Mouse (Mus musculus) neural tube, embryonic 12.5 days (tissue): ENCODE measurements around the gene Dnajc11. TPM values are rescaled to one million over a fixed set of nuclear protein-coding genes. Genes with fewer than 3 reads are reported as not detected.

Source experiments
- ATAC-seq: fragments of 200-750 bp; cut with Nextera tagmentation; 2 replicates; pipeline ENCODE4 v1.8.0; 2017; ENCODE audit warnings: low read depth, mild to moderate bottlenecking, moderate TSS enrichment, moderate library complexity; ENCODE audit not compliant: low FRiP score
- H3K27ac ChIP-seq: fragments of 300-500 bp; sonication (generic); 2 replicates; pipeline ENCODE4 v1.5.1; 2016
- H3K27me3 ChIP-seq: fragments of 300-500 bp; sonication (generic); replicated peaks from 2 replicates; pipeline ENCODE4 v1.6.1; 2016; ENCODE audit warnings: mild to moderate bottlenecking
- H3K36me3 ChIP-seq: fragments of 300-500 bp; sonication (generic); 2 replicates; pipeline ENCODE4 v1.6.1; 2016; ENCODE audit warnings: mild to moderate bottlenecking
- H3K4me1 ChIP-seq: fragments of 300-500 bp; sonication (generic); 2 replicates; pipeline ENCODE4 v1.6.1; 2016
- H3K4me2 ChIP-seq: fragments of 300-500 bp; sonication (generic); replicated peaks from 2 replicates; pipeline ENCODE4 v1.6.1; 2016; ENCODE audit warnings: mild to moderate bottlenecking
- H3K4me3 ChIP-seq: fragments of 300-500 bp; sonication (generic); 2 replicates; pipeline ENCODE4 v1.5.1; 2016
- H3K9ac ChIP-seq: fragments of 300-500 bp; sonication (generic); 2 replicates; pipeline ENCODE4 v1.6.1; 2016; ENCODE audit warnings: mild to moderate bottlenecking
- H3K9me3 ChIP-seq: fragments of 300-500 bp; sonication (generic); 2 replicates; pipeline ENCODE4 v1.6.1; 2016; ENCODE audit warnings: mild to moderate bottlenecking
- WGBS: fragments of 180-500 bp; shearing (Covaris S2); methylation state at CpG from one replicate; pipeline ENCODE4 v1.1.7; 2016; 5-methylcytosine and 5-hydroxymethylcytosine counted together
- polyA plus RNA-seq: library from polyadenylated mRNA; unstranded; fragments of >200 nt; fragmentation: Nextera tagmentation; extraction: Ambion mirVana; gene quantifications from 2 replicates; pipeline ENCODE4 v1.2.1, GENCODE M21; 2016

Gene Dnajc11
- polyA plus RNA-seq, 1 experiment from 2014 or later: 91.4 TPM

DNA sequence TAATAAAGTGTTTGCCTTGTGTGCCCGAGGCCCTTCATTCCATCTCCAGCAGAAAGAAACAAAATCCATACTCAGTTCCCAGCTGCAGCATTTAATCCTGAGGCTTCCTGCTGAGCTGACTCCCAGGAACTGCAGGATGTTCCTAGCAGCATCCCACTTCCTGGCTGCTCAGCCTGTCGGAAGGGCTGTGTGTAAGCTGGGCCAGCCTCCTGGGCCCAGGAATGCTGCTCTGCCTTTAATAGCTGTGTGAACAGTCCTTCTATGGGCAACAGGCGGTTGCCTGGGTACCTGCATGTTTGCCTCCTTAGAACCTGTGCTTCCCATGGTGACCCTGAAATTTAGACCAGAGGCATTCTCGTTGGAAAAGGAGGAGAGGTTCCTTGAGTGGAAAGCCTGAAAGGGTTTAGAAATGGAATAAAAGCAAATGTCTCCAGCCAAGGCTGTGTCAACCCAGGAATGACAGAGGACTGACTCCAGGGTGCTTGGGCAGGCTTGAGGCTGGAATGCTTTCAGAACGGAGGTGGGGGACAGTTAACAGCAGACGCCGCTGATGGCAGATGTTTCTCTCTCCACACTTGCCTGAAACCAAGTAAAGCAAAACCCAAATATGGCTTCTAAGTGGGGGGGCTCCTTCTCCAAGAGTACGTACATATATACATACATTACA, 74.1 kb downstream of the Dnajc11 start:
- Histone ChIP-seq H3K4me2 (peak overlapping the region; percentile 100), H3K9me3 (no peaks in the 10 kb centered on the region), H3K9ac (no peak overlapping the region), H3K4me3 (peak overlapping the region; percentile 72; the same call in 1 of the 2 replicates), H3K27ac (no peak overlapping the region), H3K36me3 (0 out of 2 replicates have a peak, but pooled peaks cover 1% of the 10 kb centered on the region), H3K4me1 (peaks cover 40% of the 10 kb centered on the region), H3K27me3 (peaks cover 45% of the 10 kb centered on the region)
- no peak for ATAC-seq
- 5% methylated on average over 8 of the region's 8 CpGs for WGBS

DNA sequence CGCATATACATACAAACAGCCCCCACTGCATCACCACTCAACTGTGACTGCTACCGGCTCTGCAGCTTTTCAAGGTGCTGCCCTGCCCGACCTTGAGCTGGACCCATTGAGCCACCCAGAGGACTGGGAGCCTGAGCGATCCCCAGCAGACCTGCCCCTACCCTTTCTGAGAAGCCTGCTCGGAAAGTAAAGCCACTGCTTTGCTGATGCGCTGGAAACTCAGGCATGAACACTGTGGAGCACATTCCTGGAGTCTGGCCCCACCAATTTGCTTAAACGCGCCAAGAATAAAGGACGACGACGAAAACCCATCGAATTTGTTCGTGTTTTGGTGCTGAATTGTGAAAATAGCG, 74.6 kb downstream of the Dnajc11 start:
- ATAC-seq: no peak
- H3K27ac ChIP-seq: no peak overlapping the region

DNA sequence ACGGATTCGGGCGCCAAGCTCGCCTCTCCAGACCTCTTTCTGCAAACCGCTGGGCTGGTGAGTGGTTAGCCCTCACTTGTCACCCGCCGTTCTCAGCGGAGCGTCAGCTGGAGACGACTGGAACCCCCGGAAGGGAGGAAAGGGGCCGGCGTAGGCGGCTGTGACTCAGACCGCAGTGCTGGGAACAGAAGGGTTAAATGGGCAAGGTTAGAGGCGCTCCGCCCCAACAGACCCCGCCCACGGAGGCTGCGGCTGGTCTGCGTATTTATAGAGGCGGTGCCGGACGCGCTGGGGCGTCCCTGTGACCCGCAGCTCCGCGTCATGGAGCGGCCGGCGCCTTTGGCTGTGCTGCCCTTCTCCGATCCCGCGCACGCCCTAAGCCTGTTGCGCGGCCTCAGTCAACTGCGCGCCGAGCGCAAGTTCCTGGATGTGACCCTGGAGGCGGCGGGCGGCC, 75.2 kb downstream of the Dnajc11 start, which contains the start of gene Klhl21:
TSS of gene Klhl21 (plus strand) at position 182 of the 454 bp plus-strand sequence.
- Histone ChIP-seq H3K9ac (peak within 1 kb of the TSS; percentile 57), H3K27ac (0 out of 2 replicates have a peak within 1 kb of the TSS, but pooled peaks have one; percentile 16), H3K4me1 (peaks cover 40% of the 10 kb centered on the region), H3K9me3 (no peaks in the 10 kb centered on the region), H3K36me3 (0 out of 2 replicates have a peak, but pooled peaks cover 3% of the 10 kb centered on the region), H3K4me3 (peak within 1 kb of the TSS; percentile 72), H3K4me2 (peak within 1 kb of the TSS; percentile 100), H3K27me3 (peaks cover 45% of the 10 kb centered on the region)
- WGBS: under 1% methylated on average over 45 of the region's 45 CpGs
- peak; percentile 81 for ATAC-seq

More for the DNA sequence above, 74.6 kb downstream of the Dnajc11 start:
- 0 out of 2 replicates have a peak, but pooled peaks cover 3% of the 10 kb centered on the region for H3K36me3 ChIP-seq
- peak overlapping the region; percentile 72 for H3K4me3 ChIP-seq
- H3K9me3 ChIP-seq: no peaks in the 10 kb centered on the region
- peak overlapping the region; percentile 100 for H3K4me2 ChIP-seq
- peaks cover 40% of the 10 kb centered on the region for H3K4me1 ChIP-seq
- 0% methylated on average over 14 of the region's 14 CpGs for WGBS
- peaks cover 45% of the 10 kb centered on the region for H3K27me3 ChIP-seq
- no peak overlapping the region for H3K9ac ChIP-seq

DNA sequence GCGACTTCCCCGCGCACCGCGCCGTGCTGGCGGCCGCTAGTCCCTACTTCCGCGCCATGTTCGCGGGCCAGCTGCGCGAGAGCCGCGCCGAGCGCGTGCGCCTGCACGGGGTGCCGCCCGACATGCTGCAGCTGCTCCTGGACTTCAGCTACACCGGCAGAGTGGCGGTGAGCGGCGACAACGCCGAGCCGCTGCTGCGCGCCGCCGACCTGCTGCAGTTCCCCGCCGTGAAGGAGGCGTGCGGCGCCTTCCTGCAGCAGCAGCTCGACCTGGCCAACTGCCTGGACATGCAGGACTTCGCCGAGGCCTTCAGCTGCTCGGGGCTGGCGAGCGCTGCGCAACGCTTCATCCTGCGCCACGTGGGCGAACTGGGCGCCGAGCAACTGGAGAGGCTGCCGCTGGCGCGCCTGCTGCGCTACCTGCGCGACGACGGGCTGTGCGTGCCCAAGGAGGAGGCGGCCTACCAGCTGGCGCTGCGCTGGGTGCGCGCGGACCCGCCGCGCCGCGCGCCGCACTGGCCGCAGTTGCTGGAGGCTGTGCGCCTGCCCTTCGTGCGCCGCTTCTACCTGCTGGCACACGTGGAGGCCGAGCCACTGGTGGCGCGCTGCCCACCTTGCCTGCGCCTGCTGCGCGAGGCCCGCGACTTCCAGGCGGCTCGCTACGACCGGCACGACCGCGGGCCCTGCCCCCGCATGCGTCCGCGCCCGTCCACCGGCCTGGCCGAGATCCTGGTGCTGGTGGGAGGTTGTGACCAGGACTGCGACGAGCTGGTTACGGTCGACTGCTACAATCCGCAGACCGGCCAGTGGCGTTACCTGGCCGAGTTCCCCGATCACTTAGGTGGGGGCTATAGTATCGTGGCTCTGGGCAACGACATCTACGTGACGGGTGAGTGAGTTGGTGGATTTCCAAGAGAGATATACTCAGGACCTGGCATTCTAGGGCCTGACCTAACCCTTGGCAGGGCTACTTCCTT, 75.9 kb downstream of the Dnajc11 start:
- Histone ChIP-seq H3K27ac (0 out of 2 replicates have a peak overlapping the region, but pooled peaks have one; percentile 16), H3K9ac (peak overlapping the region; percentile 57), H3K27me3 (peaks cover 45% of the 10 kb centered on the region), H3K4me1 (peaks cover 40% of the 10 kb centered on the region), H3K9me3 (no peaks in the 10 kb centered on the region), H3K4me2 (peak overlapping the region; percentile 100), H3K36me3 (0 out of 2 replicates have a peak, but pooled peaks cover 3% of the 10 kb centered on the region), H3K4me3 (peak overlapping the region; percentile 72)
- ATAC-seq: peak; percentile 61
- under 1% methylated on average over 115 of the region's 115 CpGs for WGBS

DNA sequence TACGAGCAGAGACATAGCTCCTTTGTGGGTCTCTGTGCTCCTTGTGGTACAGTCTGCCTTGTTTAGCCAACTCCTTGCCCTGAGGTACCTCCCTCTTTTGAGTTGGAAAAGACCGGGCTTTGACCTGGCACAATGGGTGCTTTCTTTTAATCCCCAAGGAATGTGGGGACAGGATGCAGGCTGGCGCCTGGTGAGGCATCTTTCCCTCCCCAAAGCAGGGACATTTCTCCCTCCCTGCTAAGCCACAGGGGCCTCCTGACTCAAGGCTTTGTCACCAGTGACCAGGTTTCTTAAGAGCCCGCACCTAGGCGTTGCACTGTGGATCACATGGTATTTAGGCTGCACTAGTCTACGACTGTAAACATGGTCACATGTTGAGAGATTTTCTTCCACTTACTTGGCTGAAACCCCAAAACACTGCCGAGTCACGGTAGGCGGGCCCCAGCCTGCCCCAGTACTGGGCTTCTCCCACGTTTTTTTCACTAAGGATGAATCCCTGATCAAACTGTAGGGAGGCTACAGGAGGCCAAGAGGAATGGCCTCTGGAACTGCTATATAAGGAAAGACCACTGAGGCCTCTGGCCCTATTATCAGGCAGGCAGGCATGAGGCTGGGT, 76.7 kb downstream of the Dnajc11 start:
- Histone ChIP-seq H3K4me1 (peaks cover 40% of the 10 kb centered on the region), H3K4me2 (peak overlapping the region; percentile 100), H3K36me3 (0 out of 2 replicates have a peak, but pooled peaks cover 3% of the 10 kb centered on the region), H3K27ac (no peak overlapping the region), H3K9me3 (no peaks in the 10 kb centered on the region), H3K9ac (no peak overlapping the region), H3K4me3 (peak overlapping the region; percentile 72), H3K27me3 (peaks cover 45% of the 10 kb centered on the region)
- 4% methylated on average over 10 of the region's 10 CpGs for WGBS
- no peak for ATAC-seq

DNA sequence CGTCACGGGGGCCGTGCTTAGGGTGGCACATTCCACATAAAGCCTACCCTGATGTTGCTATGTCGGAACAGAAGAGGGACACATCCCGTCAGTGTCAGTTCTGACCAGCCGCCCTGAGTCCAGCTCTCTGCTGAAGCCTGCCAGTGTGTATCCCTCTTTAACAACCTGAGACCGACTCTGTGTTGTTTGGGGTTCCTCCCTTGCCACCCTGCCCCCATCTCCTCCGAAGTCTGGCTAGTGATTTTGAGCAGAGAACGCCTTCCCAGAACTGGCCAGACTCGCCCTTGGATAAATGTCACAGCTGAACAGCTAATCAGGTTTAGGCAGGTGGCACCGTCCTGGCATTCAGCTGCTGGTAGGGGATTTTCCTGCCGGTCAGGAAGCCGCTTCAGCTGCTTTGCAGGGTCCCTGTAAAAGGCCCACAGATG, 77.2 kb downstream of the Dnajc11 start:
- WGBS: 14% methylated on average over 13 of the region's 13 CpGs
- Histone ChIP-seq H3K27me3 (peaks cover 45% of the 10 kb centered on the region), H3K9ac (peak overlapping the region; percentile 29; the same call in 1 of the 2 replicates), H3K36me3 (peaks cover 7% of the 10 kb centered on the region; the same call in 1 of the 2 replicates), H3K9me3 (no peaks in the 10 kb centered on the region), H3K4me1 (peaks cover 40% of the 10 kb centered on the region), H3K27ac (no peak overlapping the region), H3K4me3 (peak overlapping the region; percentile 72), H3K4me2 (peak overlapping the region; percentile 100)
- no peak for ATAC-seq

GRCm38 (mm10) chr4:152011171-152011760, 77.8 kb downstream of the Dnajc11 start:
- Histone ChIP-seq H3K9me3 (no peaks in the 10 kb centered on the region), H3K27me3 (peaks cover 45% of the 10 kb centered on the region)
- no peak for ATAC-seq

DNA sequence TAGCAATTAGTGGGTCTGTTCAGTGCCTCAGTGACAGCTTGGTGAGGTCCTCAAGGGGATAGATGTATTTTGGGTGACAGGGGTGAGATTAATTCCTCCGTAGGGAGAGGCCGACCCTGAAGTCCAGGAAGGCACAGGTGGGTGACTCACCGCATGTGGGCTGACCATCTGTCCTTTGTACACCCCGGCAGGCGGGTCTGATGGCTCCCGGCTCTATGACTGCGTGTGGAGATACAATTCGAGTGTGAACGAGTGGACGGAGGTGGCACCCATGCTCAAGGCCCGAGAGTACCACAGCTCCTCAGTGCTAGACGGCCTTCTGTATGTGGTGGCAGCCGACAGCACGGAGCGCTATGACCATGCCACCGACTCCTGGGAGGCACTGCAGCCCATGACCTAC, 78.6 kb downstream of the Dnajc11 start:
- H3K4me1 ChIP-seq: peaks cover 39% of the 10 kb centered on the region
- WGBS: 95% methylated on average over 16 of the region's 16 CpGs
- H3K36me3 ChIP-seq: peaks cover 11% of the 10 kb centered on the region
- H3K9me3 ChIP-seq: no peaks in the 10 kb centered on the region
- ATAC-seq: no peak
- H3K27ac ChIP-seq: no peak overlapping the region
- H3K9ac ChIP-seq: no peak overlapping the region
- H3K4me2 ChIP-seq: no peak overlapping the region
- peaks cover 36% of the 10 kb centered on the region for H3K27me3 ChIP-seq
- H3K4me3 ChIP-seq: no peak overlapping the region

More at GRCm38 (mm10) chr4:152011171-152011760, 77.8 kb downstream of the Dnajc11 start:
- Histone ChIP-seq H3K9ac (peak overlapping the region; percentile 29; the same call in 1 of the 2 replicates), H3K4me2 (peak overlapping the region; percentile 100), H3K36me3 (peaks cover 11% of the 10 kb centered on the region; the same call in 1 of the 2 replicates), H3K4me3 (peak overlapping the region; percentile 72; the same call in 1 of the 2 replicates), H3K27ac (no peak overlapping the region), H3K4me1 (peaks cover 40% of the 10 kb centered on the region)
- WGBS: 81% methylated on average over 8 of the region's 8 CpGs

- ATAC-seq: no peak
- H3K36me3 ChIP-seq: peaks cover 13% of the 10 kb centered on the region
- H3K27ac ChIP-seq: no peak overlapping the region
- H3K27me3 ChIP-seq: peaks cover 26% of the 10 kb centered on the region
- H3K4me1 ChIP-seq: peaks cover 28% of the 10 kb centered on the region
- 83% methylated on average over 12 of the region's 12 CpGs for WGBS
- no peak overlapping the region for H3K4me2 ChIP-seq
- H3K4me3 ChIP-seq: no peak overlapping the region
- no peaks in the 10 kb centered on the region for H3K9me3 ChIP-seq
- H3K9ac ChIP-seq: no peak overlapping the region
Observed at GRCm38 (mm10) chr4:152013036-152013813, 79.7 kb downstream of the Dnajc11 start.

DNA sequence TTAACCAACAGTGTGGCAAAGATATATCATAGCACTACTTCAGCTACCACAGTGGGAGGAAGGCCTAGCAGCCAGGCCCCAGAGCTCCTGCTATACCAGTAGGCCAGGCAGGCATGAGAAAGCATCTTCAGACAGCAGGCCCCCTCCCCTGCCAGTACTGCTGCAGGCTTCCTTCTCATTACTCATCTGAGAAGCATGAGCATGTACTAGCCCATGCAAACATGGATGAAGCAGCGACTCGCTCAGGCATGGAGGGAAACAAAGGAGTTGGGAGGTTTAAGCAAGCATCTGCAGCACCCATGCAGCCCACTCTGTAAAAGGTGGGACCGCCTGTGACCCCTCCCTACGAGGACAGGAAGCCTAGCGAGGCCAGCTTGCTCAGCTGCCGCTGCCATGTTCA, 85.6 kb downstream of the Dnajc11 start:
- 96% methylated on average over 6 of the region's 6 CpGs for WGBS
- no peak for ATAC-seq
- Histone ChIP-seq H3K9me3 (no peaks in the 10 kb centered on the region), H3K4me1 (no peaks in the 10 kb centered on the region), H3K4me2 (no peak overlapping the region), H3K4me3 (no peak overlapping the region), H3K36me3 (peaks cover 64% of the 10 kb centered on the region), H3K9ac (no peak overlapping the region), H3K27ac (no peak overlapping the region), H3K27me3 (no peaks in the 10 kb centered on the region)
